Mouse (Mus musculus) lung, adult 10 weeks (tissue): ENCODE results near the gene Cpped1. TPM values are rescaled to one million over a fixed set of nuclear protein-coding genes. Genes with fewer than 3 reads are reported as not detected.

Source experiments
- polyA plus RNA-seq: library from polyadenylated mRNA; stranded (reverse); fragments of 350-450 nt; fragmentation: Illumina TruSeq; extraction: RNeasy Lipid Tissue Mini Kit (QIAGEN cat#74804); gene quantifications from one replicate; pipeline ENCODE4 v1.2.3, GENCODE M21; 2014; ENCODE audit warnings: low read depth, low replicate concordance; ENCODE audit not compliant: insufficient read depth

Cpped1 gene
- polyA plus RNA-seq, result 12.7 TPM

DNA sequence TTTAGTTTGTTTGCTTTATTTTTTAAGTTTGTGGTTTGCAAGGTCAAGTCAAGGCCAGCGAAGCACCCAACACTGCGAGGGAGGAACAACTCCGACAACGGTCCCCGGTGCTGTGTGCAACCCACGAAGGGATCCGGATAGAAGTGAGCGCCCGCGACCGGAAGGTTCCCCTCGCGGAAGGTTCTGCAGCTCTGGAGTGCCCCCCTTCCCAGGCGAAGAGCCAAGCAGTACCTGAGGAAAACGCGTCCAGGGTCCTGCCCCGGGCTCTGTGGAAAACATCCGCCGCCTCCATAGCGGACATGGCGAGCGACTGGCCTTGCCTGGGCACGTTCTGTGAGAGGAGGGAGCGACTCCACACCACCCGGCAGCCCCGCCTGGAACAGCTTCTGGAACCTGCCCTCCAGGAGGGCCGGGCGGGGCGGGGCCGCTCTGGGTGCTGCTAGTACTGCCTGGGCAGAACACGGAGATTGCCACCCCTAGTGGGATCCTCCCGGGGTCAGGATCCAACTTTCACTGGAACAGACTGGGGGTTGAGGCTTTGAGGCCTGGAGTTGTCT is at the start of gene Cpped1:
Cpped1 (minus strand) TSS at position 411 of the 557 bp plus-strand sequence.

Other genes starting within 250 kb of the Cpped1 start
- 0.41 TPM for gene Shisa9, start 74.7 kb upstream of the Cpped1 start, polyA plus RNA-seq